Mouse (Mus musculus) heart, adult 8-10 months (tissue): ENCODE data around the gene Trim6. TPM values are rescaled to one million over a fixed set of nuclear protein-coding genes. Genes with fewer than 3 reads are reported as not detected.
"Not testable (repeated sequence)": the region's sequence is repeated elsewhere in the genome, so short reads cannot be mapped to it uniquely, and the experiment has no call there.

Experiments
- DNase-seq: peaks from one replicate; pipeline ENCODE4 v3.0.0; 2022; ENCODE audit warnings: low spot score
- total RNA-seq, 4 experiments: library from RNA; stranded (reverse); gene quantifications; 2 replicates each; pipeline ENCODE4 v1.2.4; 2022

Gene Trim6
- under 1 TPM; 0.14 to 0.34 (median 0.18) TPM for total RNA-seq

GRCm38 (mm10) chr7:104218701-104219569, at the start of gene Trim6:
Trim6 (plus strand) TSS chr7:104218793.
- DNase-seq: peak; percentile 85

- no peak for DNase-seq
Observed at GRCm38 (mm10) chr7:104169634-104170204, 48.9 kb upstream of the Trim6 start.

- no peak for DNase-seq
Observed at GRCm38 (mm10) chr7:104175085-104175484, 43.5 kb upstream of the Trim6 start.

- DNase-seq: no peak
Observed at GRCm38 (mm10) chr7:104178422-104179054, 40.1 kb upstream of the Trim6 start.

GRCm38 (mm10) chr7:104179074-104179473, 39.5 kb upstream of the Trim6 start:
- no peak for DNase-seq

- no peak for DNase-seq
Observed at GRCm38 (mm10) chr7:104183292-104183691, 35.3 kb upstream of the Trim6 start, which contains the start of gene Olfr648. Olfr648 (minus strand) TSS chr7:104183392.

GRCm38 (mm10) chr7:104191275-104191674, 27.3 kb upstream of the Trim6 start:
- no peak for DNase-seq

- DNase-seq: no peak
Observed at GRCm38 (mm10) chr7:104195885-104196284, 22.7 kb upstream of the Trim6 start, which contains the start of gene Olfr649. Olfr649 (minus strand) TSS chr7:104195985.

GRCm38 (mm10) chr7:104199822-104200221, 18.8 kb upstream of the Trim6 start:
- peak; percentile 65 for DNase-seq

GRCm38 (mm10) chr7:104206197-104206596, 12.4 kb upstream of the Trim6 start:
- DNase-seq: no peak

GRCm38 (mm10) chr7:104216011-104216535, 2.5 kb upstream of the Trim6 start:
- DNase-seq: no peak

- DNase-seq: no peak
Observed at GRCm38 (mm10) chr7:104217881-104218280, 712 bp upstream of the Trim6 start.

- peak; percentile 21 for DNase-seq
Observed at GRCm38 (mm10) chr7:104231203-104231602, 12.6 kb downstream of the Trim6 start.

GRCm38 (mm10) chr7:104240857-104241256, 22.3 kb downstream of the Trim6 start:
- DNase-seq: no peak

GRCm38 (mm10) chr7:104243616-104244015, 25.0 kb downstream of the Trim6 start:
- no peak for DNase-seq

- peak; percentile 87 for DNase-seq
Observed at GRCm38 (mm10) chr7:104244287-104245181, 25.9 kb downstream of the Trim6 start, which contains the start of gene Trim34a. Trim34a (plus strand) TSS chr7:104244457.

GRCm38 (mm10) chr7:104260380-104260779, 41.8 kb downstream of the Trim6 start:
- DNase-seq: not testable (repeated sequence)

GRCm38 (mm10) chr7:104265335-104265734, 46.7 kb downstream of the Trim6 start:
- not testable (repeated sequence) for DNase-seq

GRCm38 (mm10) chr7:104279361-104279760, 60.8 kb downstream of the Trim6 start:
- DNase-seq: not testable (repeated sequence)
